Mouse (Mus musculus) MEL (cell line): ENCODE data around the gene Mbip. TPM values are rescaled to one million over a fixed set of nuclear protein-coding genes. Genes with fewer than 3 reads are reported as not detected.

Experiments
- DNase-seq: peaks from one replicate; pipeline ENCODE4 v3.0.0; 2011; ENCODE audit warnings: low read depth, low spot score
- H3K27ac ChIP-seq: 2 replicates; pipeline ENCODE4 v1.5.1; 2012; ENCODE audit warnings: low read depth, mild to moderate bottlenecking, control low read depth, low read length, moderate library complexity; ENCODE audit not compliant: control insufficient read depth
- H3K27me3 ChIP-seq, 2 experiments: fragments of 150-350 bp in 1 of 2; sonication (generic) in 1 of 2; 2 replicates each; pipeline ENCODE4 v1.6.1; 2012; ENCODE audit warnings: low read length in 2 of 2, mild to moderate bottlenecking in 2 of 2, improper control_type of control experiment in 1 of 2, moderate library complexity in 1 of 2; ENCODE audit not compliant: insufficient read depth in 2 of 2, control insufficient read depth in 1 of 2
- H3K36me3 ChIP-seq, 2 experiments: 2 replicates each; pipeline ENCODE4 v1.6.1; 2012 to 2014; ENCODE audit warnings: low read length in 2 of 2, improper control_type of control experiment in 1 of 2, inconsistent platforms in 1 of 2, mild to moderate bottlenecking in 1 of 2; ENCODE audit not compliant: insufficient read depth in 2 of 2, control insufficient read depth in 1 of 2
- H3K4me1 ChIP-seq, 2 experiments: fragments of 150-350 bp in 1 of 2; sonication (generic) in 1 of 2; 2 replicates each; pipeline ENCODE4 v1.6.1; 2012; ENCODE audit warnings: low read length in 2 of 2, improper control_type of control experiment in 1 of 2, mild to moderate bottlenecking in 1 of 2; ENCODE audit not compliant: insufficient read depth in 2 of 2, control insufficient read depth in 1 of 2
- H3K4me3 ChIP-seq, 2 experiments: fragments of 150-350 bp in 1 of 2; sonication (generic) in 1 of 2; 2 replicates each; pipeline ENCODE4 v1.5.1; 2012; ENCODE audit warnings: low read depth in 2 of 2, low read length in 2 of 2, mild to moderate bottlenecking in 2 of 2, moderate library complexity in 2 of 2, control low read depth in 1 of 2, improper control_type of control experiment in 1 of 2; ENCODE audit not compliant: control insufficient read depth in 1 of 2, insufficient read depth in 1 of 2
- H3K79me2 ChIP-seq: 2 replicates; pipeline ENCODE4 v1.6.1; 2012; ENCODE audit warnings: mild to moderate bottlenecking, low read length, moderate library complexity; ENCODE audit not compliant: control insufficient read depth, poor library complexity, insufficient read depth
- H3K9ac ChIP-seq: 2 replicates; pipeline ENCODE4 v1.6.1; 2012; ENCODE audit warnings: low read depth, mild to moderate bottlenecking, control low read depth, low read length, moderate library complexity; ENCODE audit not compliant: control insufficient read depth, poor library complexity, severe bottlenecking
- H3K9me3 ChIP-seq: fragments of 150-350 bp; sonication (generic); replicated peaks from 2 replicates; pipeline ENCODE4 v1.6.1; 2012; ENCODE audit warnings: mild to moderate bottlenecking, low read length, improper control_type of control experiment, moderate library complexity; ENCODE audit not compliant: insufficient read depth
- CHD1 ChIP-seq: IDR thresholded peaks from 2 replicates; pipeline ENCODE4 v1.6.1; 2012; ENCODE audit warnings: low read depth, mild to moderate bottlenecking, inconsistent platforms, low read length, improper control_type of control experiment
- EP300 ChIP-seq, 2 experiments: IDR thresholded peaks; 2 replicates each; pipeline ENCODE4 v1.6.1; 2011; ENCODE audit warnings: improper control_type of control experiment in 2 of 2, low read length in 2 of 2, low read depth in 1 of 2, mild to moderate bottlenecking in 1 of 2
- ETS1 ChIP-seq: IDR thresholded peaks from 2 replicates; pipeline ENCODE4 v1.6.1; 2012; ENCODE audit warnings: low read depth, mild to moderate bottlenecking, inconsistent platforms, low read length, improper control_type of control experiment, moderate library complexity
- JUND ChIP-seq: IDR thresholded peaks from 2 replicates; pipeline ENCODE4 v1.6.1; 2011; ENCODE audit warnings: low read depth, mild to moderate bottlenecking, improper control_type of control experiment, low read length
- KAT2A ChIP-seq: conservative IDR thresholded peaks from 2 replicates; pipeline ENCODE4 v1.6.1; 2012; ENCODE audit warnings: low read depth, low read length, improper control_type of control experiment, inconsistent platforms
- MAFK ChIP-seq: IDR thresholded peaks from 2 replicates; pipeline ENCODE4 v1.6.1; 2011; ENCODE audit warnings: low read depth, mild to moderate bottlenecking, low read length, improper control_type of control experiment, borderline replicate concordance
- NRF1 ChIP-seq: IDR thresholded peaks from 2 replicates; pipeline ENCODE4 v1.6.1; 2014; ENCODE audit warnings: low read depth, mild to moderate bottlenecking, inconsistent platforms, low read length, improper control_type of control experiment, moderate library complexity; ENCODE audit not compliant: poor library complexity, insufficient read depth, severe bottlenecking
- RAD21 ChIP-seq: IDR thresholded peaks from 2 replicates; pipeline ENCODE4 v1.6.1; 2011; ENCODE audit warnings: mild to moderate bottlenecking, low read depth, low read length, improper control_type of control experiment
- SIN3A ChIP-seq: IDR thresholded peaks from 2 replicates; pipeline ENCODE4 v1.6.1; 2012; ENCODE audit warnings: low read length, improper control_type of control experiment, inconsistent platforms
- TAL1 ChIP-seq: IDR thresholded peaks from 2 replicates; pipeline ENCODE4 v1.6.1; 2012; ENCODE audit warnings: mild to moderate bottlenecking, inconsistent platforms, low read length, moderate library complexity, mixed read lengths
- TBP ChIP-seq: IDR thresholded peaks from 2 replicates; pipeline ENCODE4 v1.8.0; 2011; ENCODE audit warnings: low read depth, low read length, improper control_type of control experiment
- UBTF ChIP-seq: IDR thresholded peaks from 2 replicates; pipeline ENCODE4 v1.6.1; 2012; ENCODE audit warnings: low read depth, mild to moderate bottlenecking, inconsistent platforms, low read length, improper control_type of control experiment, moderate library complexity, borderline replicate concordance; ENCODE audit not compliant: insufficient read depth
- USF2 ChIP-seq, 2 experiments: IDR thresholded peaks; 2 replicates each; pipeline ENCODE4 v1.6.1; 2011 to 2012; ENCODE audit warnings: improper control_type of control experiment in 2 of 2, low read length in 2 of 2, borderline replicate concordance in 1 of 2, inconsistent platforms in 1 of 2, low read depth in 1 of 2, mild to moderate bottlenecking in 1 of 2; ENCODE audit not compliant: insufficient read depth in 1 of 2
- ZKSCAN1 ChIP-seq: IDR thresholded peaks from 2 replicates; pipeline ENCODE4 v1.6.1; 2012; ENCODE audit warnings: low read depth, mild to moderate bottlenecking, inconsistent platforms, low read length, improper control_type of control experiment, moderate library complexity
- ZMIZ1 ChIP-seq: IDR thresholded peaks from 2 replicates; pipeline ENCODE4 v1.6.1; 2012; ENCODE audit warnings: low read depth, mild to moderate bottlenecking, inconsistent platforms, low read length, improper control_type of control experiment, moderate library complexity
- polyA plus RNA-seq, 2 experiments: library from polyadenylated mRNA; stranded (reverse) in 1 of 2; unstranded in 1 of 2; fragments of >175 nt in 1 of 2; fragments of >200 nt in 1 of 2; gene quantifications; 2 replicates each; pipeline versions ENCODE4 v1.2.1 to v1.2.4; 2012; ENCODE audit warnings: low replicate concordance in 2 of 2, low read depth in 1 of 2; ENCODE audit not compliant: insufficient read length in 2 of 2, insufficient read depth in 1 of 2, missing spikeins in 1 of 2
- total RNA-seq: library from RNA; depleted of rRNA; stranded (reverse); fragments of 300-350 nt; gene quantifications from 2 replicates; pipeline ENCODE4 v1.2.3, GENCODE M21; 2012

Gene Mbip
- total and polyA plus RNA-seq, 3 experiments, result 10.7 to 17.9 TPM; not detected in 1

- Histone ChIP-seq H3K36me3 (peaks cover 0 to 2% of the 10 kb centered on the region in 2 experiments; a peak in 1 of 4 replicates), H3K4me1 (no peaks in the 10 kb centered on the region), H3K4me3 (no peak overlapping the region), H3K9ac (no peak overlapping the region), H3K79me2 (no peaks in the 10 kb centered on the region), H3K9me3 (no peaks in the 10 kb centered on the region), H3K27me3 (no peaks in the 10 kb centered on the region), H3K27ac (no peak overlapping the region)
- DNase-seq, result no peak
- no peak for TF ChIP-seq EP300 (IDR thresholded peaks at IDR 0.05; ENCODE audit: low read depth in 1 of 2, low read length in 2 of 2)
- no peak for TF ChIP-seq NRF1
- TF ChIP-seq RAD21, result no peak
- no peak for TF ChIP-seq TAL1
These were observed 18.2 kb downstream of the Mbip start for GRCm38 (mm10) chr12:56327448-56327998.

DNA sequence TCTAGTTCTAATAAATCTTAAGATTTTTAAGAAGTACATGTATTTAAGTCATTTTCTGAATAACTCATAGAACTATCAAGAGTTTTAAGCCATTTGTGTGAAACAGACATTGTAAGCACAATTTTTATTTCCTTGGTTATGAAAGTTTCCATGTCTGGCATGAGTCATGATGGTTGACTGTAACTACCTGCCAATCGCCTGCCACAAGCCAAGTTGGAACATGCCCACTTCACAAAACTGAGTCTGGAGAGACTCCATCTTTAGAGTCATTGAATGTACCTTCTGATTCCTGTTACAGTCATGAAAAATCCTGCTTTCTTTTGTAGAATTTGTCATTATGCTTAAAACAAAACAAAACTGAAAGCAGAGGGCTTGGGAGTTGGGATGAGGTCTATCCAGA, 19.8 kb downstream of the Mbip start:
- no peak overlapping the region for H3K4me3 ChIP-seq
- no peaks in the 10 kb centered on the region for H3K9me3 ChIP-seq
- no peaks in the 10 kb centered on the region for H3K4me1 ChIP-seq
- no peaks in the 10 kb centered on the region for H3K79me2 ChIP-seq
- TF ChIP-seq ETS1 (no peak), UBTF (no peak), ZKSCAN1 (no peak), USF2 (IDR thresholded peaks at IDR 0.05; ENCODE audit: borderline replicate concordance in 1 of 2, insufficient read depth in 1 of 2, low read depth in 1 of 2, low read length in 2 of 2) (no peak), ZMIZ1 (no peak), MAFK (no peak), SIN3A (no peak), JUND (no peak), TBP (no peak), CHD1 (no peak), KAT2A (no peak)
- TF ChIP-seq, all 39 proteins: peak for 0
- Histone ChIP-seq H3K36me3 (peaks cover 0 to 2% of the 10 kb centered on the region in 2 experiments; a peak in 1 of 4 replicates), H3K9ac (no peak overlapping the region), H3K27me3 (no peaks in the 10 kb centered on the region), H3K27ac (no peak overlapping the region)
- DNase-seq, result no peak
